Mouse (Mus musculus) brain, embryonic 14.5 days (tissue): ENCODE results near the gene Fhad1. TPM values are rescaled to one million over a fixed set of nuclear protein-coding genes. Genes with fewer than 3 reads are reported as not detected.

Experiments
- DNase-seq: peaks from one replicate; pipeline ENCODE4 v3.0.0-alpha.2; 2011; ENCODE audit warnings: low read depth
- CTCF ChIP-seq: fragments of 200-500 bp; IDR thresholded peaks from 2 replicates; pipeline ENCODE4 v1.5.1; 2012; ENCODE audit warnings: inconsistent platforms, mild to moderate bottlenecking, moderate library complexity, borderline replicate concordance; ENCODE audit not compliant: insufficient read depth, insufficient read length; ENCODE audit errors: extremely low read depth
- POLR2A ChIP-seq: fragments of 200-500 bp; IDR thresholded peaks from 2 replicates; pipeline ENCODE4 v1.6.1; 2012; ENCODE audit warnings: mild to moderate bottlenecking, inconsistent platforms, borderline replicate concordance; ENCODE audit not compliant: poor library complexity, insufficient read depth, insufficient read length, severe bottlenecking; ENCODE audit errors: extremely low read depth
- polyA plus RNA-seq: library from polyadenylated mRNA; depleted of rRNA; stranded (reverse); fragments of >200 nt; gene quantifications from 2 replicates; pipeline ENCODE4 v1.2.3, GENCODE M21; 2012; rRNA removed

Fhad1 gene
- 1.3 and 3.1 TPM in 2 replicates for polyA plus RNA-seq

DNA sequence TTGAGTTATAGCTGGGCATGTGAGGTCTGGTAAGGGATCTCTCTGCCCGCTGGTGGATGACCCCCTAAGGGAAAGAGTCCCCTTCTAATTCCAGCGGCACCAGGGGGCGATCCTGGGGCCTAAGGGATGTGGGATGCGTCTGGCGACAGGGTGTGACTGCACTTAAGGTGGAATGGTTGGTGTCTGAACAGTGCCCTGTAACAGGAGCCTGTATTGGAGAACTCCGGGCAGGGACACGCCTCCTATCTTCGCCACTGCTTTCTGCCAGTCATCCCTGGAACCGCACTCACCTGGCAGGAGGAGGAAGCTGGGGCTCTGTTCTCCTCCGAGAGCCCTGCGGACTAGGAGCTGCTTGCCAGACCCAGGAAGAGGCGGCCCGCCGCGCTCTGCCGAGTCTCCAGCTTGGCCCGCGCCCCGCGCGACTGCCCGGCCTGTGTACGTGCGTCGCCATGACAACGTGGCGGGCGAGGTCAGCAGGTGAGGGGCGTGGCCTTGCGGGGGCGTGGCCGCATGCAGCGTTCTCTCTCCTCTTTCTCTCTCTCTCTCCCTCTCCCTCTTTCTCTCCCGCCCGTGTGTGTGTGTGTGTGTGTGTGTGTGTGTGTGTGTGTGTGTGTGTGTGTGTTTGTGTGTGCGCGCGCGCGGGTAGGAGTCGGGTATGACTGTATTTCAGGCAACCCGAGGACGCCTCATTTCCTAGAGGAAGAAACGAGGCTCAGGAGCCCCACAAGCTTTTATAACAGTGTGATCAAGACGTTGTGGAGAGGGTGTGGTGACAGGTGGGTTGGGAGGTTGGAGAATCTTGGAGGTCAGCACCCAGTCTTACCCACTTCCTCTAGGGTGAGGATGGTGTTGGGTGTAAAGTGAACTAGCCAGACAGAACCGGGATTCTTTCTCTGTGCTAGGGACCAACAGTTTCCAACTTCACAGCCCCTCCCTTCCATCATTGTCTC is at the start of gene Fhad1:
TSS of gene Fhad1 (minus strand) at position 424 of the 950 bp plus-strand sequence.
- TF ChIP-seq POLR2A (no peak), CTCF (peak; percentile 8; the same call in 1 of the 2 replicates)
- peak; percentile 89 for DNase-seq

DNA sequence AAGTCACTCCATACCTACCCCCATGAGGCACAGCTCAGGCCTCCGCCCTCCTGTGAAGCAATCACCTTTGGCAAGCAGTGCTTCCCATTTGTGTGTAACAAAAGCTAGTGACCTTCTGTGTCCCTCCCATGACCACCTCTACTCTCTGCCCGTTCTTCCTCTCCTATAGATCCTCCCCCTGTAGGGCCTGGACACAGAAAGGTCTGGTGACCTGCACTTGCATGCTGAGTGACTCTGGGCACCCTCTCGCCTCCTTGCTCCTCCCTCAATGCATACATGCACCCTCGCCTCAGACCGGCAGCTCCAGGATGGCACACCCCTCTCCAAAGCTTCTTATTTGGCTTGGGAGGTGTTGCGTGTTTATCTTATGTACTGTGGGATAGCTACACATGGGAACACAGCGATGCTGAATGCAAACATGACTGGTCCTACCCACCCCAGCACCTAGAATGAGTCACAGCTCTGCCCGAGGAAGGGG is 48.2 kb upstream of the Fhad1 start:
- no peak for DNase-seq
- TF ChIP-seq POLR2A: no peak
- TF ChIP-seq CTCF: no peak

DNA sequence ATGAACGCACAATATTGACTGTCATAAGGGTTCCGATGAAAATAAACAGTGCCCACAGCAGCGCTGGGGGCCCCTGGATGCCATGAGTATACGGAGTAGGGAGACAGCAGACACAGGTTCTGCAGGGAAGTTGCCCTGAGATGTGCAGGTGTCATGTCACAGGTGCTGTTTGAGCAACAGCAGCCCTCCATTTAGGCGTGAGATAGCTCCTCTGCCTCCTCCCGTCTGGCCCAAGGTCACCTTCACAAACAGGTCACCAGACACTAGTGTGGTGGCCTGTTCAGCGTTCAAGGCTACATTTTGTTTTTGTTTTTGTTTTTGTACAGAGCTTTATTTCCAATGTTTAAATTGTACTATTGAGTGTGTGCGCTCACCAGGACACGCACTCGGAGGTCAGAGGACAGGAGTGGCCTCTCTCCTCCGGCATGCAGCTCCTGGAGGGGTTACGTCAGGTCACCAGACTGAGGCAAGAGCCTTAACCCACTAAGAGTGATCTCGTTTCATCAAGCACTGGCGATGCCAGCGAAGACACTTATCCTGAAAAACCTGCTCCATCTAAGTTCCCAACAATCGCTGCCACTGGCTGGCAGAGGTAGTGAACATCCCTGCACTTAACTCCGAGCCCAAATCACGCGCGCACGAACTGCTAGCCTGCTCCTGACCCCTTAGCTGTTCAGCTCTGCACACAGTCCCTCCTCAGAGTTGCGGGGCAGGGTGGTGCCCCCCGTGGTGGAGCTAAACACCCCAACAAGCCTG is 46.8 kb upstream of the Fhad1 start:
- no peak for TF ChIP-seq CTCF
- no peak for TF ChIP-seq POLR2A
- DNase-seq: no peak

DNA sequence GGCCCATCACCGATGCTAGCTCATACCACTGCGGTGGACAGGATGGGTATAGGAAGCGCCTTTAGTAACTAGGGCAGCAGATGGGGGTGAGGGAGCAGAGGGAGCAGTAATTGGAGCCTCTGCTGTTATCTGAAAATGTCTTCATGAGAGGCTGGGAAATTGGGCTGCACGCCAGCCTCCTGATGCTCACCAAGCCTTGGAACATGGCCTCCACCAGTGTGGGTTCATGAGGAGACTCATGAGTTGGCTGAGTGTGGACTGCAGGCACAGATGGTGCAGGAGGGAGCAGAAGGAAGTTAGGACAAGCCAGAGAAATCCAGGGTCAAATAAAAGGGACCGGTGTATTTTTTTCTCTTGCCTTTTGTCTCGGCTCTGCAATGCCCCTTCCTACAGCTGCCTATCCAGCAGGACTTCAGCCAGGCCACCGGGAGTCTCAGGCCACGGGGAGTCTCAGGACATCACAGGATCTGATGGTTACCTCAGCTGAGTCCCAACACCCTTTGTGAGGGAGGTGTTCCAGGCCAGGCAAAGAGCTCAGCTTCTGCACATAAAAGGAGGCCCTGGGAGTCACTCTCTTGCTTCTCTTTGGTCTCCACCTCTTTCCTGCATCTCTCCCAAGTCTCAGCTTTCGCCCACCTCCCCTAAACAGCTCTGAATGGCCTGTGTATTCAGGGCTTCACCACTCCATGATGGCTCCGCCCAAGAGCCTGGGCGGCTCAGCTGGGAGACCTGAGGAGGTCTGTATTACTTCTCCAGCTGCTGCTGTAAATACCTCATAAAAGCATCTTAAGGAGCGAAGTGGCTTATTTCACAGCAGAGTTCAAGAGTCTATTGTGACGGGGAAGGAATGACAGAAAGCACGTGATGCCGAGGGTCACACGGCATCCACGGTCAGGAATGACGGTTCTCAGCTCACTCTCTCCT is 45.8 kb upstream of the Fhad1 start:
- peak; percentile 70 for DNase-seq
- TF ChIP-seq POLR2A (no peak), CTCF (no peak)

DNA sequence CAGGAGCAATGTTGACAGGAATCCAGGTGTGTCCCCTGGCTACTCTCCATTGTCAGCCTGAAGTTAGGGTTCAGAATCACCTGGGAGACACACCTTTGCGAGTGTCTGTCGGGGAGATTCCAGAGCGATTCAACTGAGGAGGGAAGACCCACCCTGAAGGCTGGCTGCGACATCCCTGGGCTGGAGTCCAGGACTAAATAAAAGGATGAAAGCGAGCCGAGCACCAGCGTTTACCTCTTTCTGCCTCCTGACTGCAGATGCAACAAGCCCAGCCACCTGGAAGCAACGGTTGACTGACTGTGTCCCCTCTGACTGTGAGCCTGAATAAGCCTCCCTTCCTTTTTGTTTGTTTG is 44.9 kb upstream of the Fhad1 start:
- DNase-seq: no peak
- no peak for TF ChIP-seq CTCF
- no peak for TF ChIP-seq POLR2A

DNA sequence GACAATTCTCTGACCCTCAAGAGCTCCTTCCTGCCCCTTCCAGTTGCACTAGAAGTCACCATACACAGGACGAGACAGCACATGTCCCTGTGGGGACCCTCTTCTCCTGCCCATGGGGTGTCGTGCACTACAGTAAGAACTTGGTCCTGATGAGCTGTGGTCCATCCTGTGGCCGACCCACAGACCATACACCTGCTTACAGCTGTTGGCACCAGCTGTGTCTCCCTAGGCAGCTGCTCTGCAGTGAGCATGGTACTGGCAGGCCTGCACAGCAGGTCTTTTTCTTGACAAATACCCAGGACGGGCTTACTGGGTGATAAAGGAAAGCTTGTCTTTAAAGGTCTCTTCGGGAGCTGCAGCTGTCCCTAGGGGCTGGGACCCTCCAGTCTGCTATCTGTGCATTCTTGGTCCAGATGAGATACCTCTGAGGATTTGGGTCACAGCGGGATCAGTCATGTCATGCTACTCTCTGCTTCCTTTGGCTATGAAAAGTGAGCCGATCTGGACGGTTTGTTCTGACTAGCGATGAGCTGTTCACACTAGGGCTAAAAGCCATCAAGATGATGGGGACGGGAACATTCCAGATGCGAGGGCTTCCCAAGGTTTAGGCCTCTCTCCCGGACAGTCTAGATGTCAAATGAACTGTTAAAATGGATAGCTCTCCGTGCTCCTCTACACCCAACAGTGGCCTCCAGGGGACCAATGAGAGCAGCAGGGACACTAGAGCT is 44.4 kb upstream of the Fhad1 start:
- DNase-seq: no peak
- TF ChIP-seq POLR2A (no peak), CTCF (no peak)

DNA sequence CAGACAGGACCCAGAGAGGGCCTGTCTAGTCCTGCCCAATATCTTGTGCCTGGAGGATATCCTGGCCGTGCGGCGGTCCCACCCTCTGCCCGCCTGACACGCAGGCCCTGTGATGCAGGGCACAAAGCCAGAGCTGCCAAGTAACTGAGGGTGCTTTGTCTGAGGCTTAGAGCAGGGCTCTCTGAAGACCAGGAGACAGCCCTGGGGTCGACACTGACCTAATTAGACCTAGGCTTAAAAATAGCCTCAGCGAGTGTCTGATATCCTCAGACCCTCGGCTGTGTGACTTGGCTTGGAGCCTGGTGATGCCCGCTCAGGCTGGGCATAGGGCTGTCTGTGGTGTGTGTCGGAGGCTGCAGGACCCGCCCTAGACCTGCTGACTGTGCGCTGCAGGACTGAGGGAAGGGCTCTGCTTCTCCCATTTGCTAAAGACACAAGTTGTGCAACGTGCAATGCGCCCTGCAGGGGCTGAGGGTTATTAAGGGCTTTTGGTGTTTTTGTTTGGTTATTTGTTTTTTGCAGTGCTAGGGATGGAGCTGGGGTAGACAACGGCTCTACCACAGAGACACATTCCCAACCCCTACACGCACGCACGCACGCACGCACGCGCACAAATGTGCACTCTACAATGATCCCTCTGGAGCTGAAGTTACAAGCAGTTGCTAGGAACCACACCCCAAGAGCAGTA is 42.8 kb upstream of the Fhad1 start:
- no peak for TF ChIP-seq CTCF
- TF ChIP-seq POLR2A: no peak
- DNase-seq: peak; percentile 69

DNA sequence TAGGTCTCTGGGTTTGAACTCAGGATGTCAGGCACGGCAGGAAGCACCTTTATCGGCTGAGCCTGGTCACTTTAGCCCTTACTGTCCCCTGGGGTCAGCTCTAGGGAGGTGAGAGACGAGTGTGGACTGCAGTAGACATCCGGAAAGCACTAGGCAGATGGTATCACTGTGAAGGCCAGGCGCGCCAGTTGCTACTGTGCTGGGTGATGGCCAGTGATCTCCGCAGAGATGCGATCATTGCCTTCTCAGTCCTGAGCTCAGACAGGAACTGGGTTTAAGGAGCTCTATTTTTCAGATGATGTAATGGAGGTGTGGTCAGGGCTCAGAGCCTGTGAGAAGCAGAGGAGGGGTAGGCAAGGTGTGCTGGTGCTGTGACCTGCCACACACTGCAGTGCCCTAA is 40.7 kb upstream of the Fhad1 start:
- no peak for DNase-seq
- TF ChIP-seq POLR2A (no peak), CTCF (no peak)

DNA sequence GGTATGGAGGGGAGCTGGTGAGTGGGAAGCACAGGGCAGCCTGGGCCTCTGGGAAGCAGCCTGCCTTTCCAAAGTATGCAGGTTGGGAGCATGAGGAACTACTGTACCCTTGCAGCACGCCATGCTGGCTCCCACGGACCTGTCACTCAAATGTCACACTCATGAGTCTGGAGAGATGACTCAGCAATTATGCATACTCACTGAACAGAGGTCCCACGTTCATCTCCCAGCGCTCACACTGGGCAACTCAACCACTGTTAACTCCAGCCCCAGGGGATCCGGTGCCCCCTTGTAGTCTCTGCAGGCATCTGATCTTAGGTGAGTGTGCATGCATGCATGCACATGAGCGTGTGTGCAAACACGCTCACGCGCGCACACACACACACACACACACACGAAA is 39.7 kb upstream of the Fhad1 start:
- no peak for TF ChIP-seq CTCF
- no peak for TF ChIP-seq POLR2A
- no peak for DNase-seq
